Mouse (Mus musculus) spleen, adult 12 weeks (tissue): ENCODE measurements around the gene Hist1h4h.

ENCODE experiments used
- DNase-seq: peaks from one replicate; pipeline ENCODE4 v3.0.0; 2022; ENCODE audit warnings: low spot score

Gene Hist1h4h

DNA sequence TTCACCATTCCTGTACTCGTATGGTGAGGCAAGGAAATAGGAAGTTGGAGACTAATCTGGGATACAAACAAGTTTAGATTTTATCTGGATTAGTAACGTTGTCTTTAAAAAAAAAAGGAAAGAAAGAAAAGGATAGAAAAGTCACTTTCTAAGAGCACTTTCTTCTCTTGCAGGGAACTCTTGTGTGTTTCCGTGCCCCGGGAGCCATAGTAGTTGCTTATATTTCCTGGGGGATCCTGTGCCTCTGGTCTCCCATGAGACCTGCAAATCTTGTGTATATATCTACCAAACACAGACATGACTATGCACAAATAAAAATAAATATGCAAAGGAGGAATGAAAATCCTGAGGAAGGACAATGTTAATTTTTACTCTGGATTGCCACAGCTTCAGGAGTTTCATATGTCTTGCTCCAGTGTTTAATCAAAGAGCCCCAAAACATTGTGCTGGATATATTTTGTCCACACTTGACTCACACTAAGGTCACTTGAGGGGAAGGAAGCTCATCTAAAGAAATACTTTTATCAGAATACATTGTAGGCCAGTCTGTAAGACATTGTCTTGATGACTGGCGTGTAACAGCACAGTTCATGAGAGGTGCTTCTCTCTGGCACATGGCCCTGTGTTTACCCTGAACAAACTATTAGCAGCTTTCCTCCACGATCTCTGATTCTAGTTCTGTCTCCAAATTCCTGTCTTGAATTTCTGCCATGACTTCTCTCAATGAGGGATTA is 46.2 kb downstream of the Hist1h4h start:
- no peak for DNase-seq

DNA sequence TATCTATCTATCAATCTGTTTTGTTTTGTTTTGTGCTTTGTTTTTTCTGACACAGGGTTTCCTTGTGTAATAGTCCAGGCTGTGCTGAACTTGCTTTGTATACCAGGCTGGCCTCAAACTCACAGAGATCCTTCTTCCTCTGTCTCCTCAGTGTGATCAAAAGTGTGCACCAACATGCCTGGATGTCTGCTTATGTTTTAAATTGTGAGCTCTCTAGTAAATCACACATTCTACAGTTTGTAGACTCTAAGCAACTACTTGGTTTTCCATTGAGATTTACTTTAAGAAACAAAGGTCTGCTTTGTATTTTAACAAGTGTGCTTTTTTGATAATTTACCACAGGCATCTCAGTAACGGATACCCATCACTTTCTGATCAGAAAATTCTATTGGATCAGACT is 47.0 kb downstream of the Hist1h4h start:
- no peak for DNase-seq
